Mouse (Mus musculus) urinary bladder, postnatal 14 days (tissue): ENCODE results near the gene Immp2l.
"Not testable (repeated sequence)": the region's sequence is repeated elsewhere in the genome, so short reads cannot be mapped to it uniquely, and the experiment has no call there.

Experiments
- DNase-seq: peaks from one replicate; pipeline ENCODE4 v3.0.0; 2021; ENCODE audit warnings: low spot score

Gene Immp2l

DNA sequence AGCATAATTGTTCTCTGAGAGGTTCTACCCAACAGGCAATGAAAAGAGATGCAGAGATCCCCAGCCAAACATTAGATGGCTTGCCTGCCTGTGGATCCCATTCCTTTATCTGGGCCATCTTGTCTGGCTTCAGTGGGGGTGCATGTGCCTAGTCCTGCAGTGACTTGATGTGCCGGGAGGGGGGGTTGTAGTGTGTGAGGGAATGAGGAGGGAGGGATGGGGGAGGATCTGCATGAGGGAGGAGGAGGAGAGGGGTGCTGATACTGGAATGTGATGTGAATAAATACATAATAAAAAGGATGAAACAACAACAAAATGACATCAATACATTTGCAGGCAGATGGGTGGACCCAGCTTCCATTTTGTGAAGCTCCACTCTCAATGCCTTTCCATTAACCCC, 658.3 kb downstream of the Immp2l start:
- DNase-seq, result no peak

DNA sequence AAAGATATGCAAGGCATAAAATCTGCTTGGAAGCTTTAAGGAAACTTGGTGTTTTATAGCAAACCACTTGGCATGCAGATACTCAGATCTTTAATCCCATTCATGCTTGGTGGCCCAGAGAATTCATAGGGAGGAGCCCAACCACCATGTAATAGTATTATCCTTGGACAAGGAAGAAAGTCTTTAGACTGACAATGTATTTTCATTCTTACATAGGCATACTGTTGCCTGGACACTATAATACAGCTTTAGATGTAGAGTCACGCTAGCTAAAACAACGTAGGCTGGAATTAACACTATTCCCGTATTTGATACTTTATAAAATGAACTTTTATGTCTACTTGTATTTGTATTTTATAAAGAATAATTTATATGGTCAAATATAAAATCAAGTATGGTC, 665.9 kb downstream of the Immp2l start:
- no peak for DNase-seq

DNA sequence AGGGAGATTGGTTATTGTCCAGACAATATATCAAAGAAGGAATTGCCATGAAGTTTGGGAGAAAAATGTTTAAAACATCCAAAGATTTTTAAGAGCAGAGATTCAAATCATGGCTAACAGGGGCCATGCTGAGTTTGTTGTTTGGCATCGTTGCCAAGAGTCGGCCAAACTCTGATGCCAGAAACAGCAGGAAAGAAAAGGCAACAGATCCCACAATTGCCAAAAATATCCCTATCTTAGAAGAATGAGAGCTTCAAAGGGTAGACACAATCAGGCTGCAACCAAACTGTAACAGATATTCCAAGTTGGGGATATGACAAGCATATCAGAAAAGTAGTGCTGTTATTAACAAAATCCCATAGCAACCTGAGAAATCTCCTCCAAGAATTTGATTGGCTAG, 686.7 kb downstream of the Immp2l start:
- DNase-seq, result no peak

DNA sequence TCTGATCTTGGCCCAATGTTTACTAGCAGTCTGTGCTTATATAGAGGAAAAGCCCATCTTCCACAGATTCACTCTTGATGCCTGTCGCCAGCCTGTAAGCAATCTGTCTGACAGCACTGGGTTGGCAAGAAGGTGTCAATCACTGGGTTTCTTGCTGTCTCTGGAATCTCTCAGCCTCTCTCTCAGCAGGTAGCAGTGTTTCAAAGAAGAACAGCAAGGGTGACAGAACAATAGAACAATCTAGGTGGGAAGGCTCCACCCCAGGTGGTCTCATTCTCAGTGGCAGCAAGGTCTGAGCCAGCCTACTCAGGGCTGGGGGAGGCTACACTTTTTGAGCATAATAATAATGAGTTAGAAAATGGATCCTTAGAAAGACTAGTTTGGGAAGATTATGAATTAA, 693.1 kb downstream of the Immp2l start:
- no peak for DNase-seq

DNA sequence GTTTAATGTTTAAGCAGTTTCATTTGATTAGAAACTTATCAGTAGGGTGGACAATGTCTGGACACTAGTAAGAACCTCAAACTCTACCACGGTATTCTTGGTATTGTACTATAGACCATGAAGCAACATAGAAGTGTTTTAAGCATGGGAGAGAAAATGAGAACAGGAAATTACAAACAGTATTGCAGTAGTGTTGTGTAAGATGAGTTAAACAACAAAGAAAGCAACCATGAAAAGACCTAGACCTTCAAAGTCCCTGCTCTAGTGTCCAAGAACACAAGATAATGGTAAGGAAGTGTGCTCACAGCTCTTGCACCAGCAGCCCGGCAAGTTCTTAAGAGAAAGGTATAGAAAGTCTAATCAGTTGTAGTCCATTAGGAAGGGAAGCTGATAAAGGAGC, 700.7 kb downstream of the Immp2l start:
- no peak for DNase-seq

DNA sequence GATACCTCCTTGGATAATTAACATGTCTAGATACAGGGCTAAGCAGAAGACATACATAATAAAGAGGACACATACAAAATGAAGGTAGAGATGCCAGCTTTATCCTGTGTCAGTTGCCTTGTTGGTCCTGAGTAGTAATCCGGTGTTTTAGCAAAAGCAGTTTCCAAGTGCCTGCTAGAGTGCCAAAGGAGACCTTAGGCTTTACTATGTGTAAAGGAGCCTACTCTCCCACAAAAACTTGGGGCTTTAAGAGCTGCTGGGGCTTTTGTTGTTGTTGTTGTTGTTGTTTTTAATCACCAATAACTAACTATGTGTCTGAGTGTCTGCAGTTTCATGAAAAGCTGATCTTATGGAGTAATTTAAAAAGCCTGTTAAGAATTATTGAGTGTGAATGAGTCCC, 702.8 kb downstream of the Immp2l start:
- DNase-seq, result no peak

DNA sequence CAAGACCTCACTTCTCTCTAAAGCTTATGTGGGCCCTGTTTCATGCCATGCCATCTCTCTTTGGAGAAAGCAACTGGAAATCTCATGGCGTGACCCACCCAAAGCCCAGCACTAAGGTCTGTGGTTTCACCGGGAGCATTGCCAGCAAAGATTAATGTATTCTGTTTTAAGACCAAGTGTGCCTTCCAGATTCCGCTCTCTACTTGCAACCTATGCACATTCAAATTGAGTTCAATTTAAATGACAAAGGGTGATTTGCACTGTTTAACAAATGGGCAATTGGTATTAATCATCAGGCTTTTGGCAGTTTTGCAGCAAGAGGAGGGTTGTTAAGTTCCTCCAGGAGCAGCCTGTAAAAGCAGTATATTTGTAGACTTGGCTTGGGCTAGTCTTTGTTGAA, 703.3 kb downstream of the Immp2l start:
- DNase-seq, result no peak

DNA sequence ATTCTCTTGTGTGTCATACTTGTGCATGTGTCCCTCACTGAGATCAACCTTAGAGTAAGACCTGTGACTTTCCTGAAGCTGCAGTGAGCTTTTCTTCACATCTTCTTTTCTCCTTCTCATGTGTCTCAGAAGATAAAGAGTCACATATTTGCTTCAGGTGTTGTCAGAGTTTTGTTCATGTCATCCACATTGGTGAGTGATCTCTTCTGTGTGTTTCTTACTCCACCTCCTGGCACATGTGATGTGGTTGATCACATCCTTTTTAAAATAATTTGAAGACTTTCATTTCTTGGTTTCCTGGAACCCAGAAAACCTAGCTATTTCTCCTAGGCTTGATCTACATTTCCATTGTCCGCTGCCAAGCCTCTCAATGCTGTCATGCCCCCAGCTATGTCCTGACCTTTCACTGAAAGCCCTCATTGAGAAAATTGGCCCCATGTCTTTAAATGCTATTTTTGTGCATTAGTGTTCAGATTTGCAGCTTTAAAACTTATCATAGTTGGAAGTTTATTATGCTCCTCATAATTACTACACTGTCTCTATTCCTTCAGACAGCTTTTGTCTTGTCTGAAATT, 704.0 kb downstream of the Immp2l start:
- DNase-seq, result no peak

DNA sequence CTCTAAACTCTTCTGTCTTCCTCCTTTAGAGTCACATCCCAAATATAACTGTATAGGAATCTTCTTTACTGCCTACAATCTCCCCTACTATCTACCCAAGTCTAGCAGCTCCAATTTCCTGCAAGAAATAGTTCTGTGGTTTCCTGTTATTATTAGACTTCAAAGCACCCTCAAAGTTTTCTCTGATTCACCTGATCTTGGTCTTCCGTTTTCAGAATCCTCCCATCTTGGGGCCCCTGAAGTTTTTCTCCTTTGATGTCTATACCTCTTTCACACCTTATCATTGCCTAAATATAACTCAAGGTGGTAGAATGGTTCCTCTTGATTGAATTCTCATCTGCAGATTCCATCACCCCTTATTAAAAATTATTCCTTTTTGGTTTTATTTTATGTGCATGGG, 704.6 kb downstream of the Immp2l start:
- no peak for DNase-seq

DNA sequence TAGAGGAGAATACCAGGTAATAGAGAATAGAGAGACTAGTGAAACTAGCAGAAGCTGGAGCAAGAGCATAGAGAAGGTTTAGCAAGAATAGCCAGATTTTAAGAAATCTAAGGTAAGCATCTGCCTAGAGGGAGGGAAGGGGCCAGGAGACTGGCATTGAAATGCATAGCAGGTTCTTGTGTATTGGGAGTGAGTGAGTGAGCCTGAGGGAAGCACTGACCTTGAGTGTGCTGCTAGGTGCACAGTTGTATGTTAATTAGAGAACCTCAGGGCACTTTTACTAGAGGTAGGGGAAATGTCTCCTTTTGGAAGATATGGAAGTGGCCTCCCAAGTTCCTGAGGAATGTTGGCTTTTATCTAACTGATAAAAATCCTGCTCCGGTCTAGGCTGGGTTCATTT, 705.9 kb downstream of the Immp2l start:
- DNase-seq, result no peak

DNA sequence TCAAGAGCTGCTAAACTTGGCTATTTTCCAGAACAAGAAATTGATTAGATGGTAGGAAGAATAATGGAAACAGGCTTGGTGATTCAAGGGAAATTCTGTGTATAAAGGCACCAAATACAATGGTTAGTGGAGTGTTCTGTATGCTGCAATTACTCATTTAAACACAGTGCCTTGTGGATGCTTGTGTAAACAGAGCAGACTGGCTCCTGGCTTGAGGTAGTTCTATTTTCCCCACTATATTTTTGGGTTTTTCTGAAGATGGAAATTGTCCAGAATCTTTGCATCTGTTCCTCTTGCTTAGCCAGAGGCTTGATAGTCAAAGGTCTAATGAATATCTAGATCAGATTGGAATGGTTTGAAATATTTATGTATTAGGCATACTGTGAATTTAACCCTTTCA, 709.3 kb downstream of the Immp2l start:
- DNase-seq, result no peak

DNA sequence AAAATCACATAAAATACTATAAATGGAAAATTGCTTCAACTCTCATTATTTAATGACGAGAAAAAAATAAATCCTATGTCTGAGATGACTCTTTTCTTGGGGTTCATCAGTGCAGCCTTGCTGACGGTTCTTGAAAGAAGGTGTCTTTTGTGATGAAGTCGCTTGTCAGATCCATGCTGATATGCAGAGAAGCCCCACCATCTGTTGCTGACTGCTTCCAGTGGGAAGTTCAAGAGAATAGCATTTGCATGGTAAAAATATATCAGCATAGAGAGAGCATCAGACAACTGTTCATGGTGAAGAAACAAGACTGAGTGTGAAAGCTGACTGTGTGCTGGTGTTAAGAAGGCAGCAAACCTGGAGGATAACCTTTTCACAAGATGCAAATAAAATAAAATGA, 719.0 kb downstream of the Immp2l start:
- DNase-seq, result no peak

DNA sequence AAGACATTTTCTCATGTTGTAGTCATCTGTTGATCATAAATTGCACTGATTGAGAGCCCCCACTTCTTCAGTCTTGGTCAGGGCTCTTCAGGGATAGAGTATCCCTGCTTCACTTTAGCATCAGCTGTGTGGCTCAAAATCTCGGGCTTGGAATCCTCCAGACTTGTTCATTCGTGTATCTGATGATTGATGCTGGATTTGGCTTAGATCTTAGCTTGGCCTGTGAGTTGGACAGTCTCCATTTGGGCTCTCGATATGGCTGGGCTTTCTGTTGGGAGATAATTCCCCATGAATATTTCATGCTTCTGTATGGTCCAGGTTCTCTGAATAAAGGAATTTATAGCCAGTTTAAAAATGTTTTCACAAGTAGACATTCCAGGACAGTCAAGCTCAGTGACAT, 739.5 kb downstream of the Immp2l start:
- no peak for DNase-seq

DNA sequence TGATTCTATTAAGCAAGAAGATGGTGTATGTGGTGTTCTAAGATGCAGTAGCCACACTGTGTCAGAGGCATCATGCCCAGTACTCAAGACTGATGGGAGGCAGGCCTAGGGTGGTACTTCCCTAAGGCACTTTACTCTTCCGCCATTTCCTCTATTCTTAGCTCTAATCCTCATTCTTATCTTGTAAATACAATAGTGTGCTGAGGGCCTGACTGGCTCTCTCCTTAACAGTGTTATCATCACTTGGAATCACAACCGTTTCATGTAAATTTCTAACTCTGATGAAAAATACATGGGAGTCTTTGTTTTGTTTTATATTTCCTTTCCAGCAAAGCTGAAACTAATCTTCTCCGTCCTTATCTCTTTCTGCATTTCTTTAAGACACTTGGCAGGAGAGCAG, 750.1 kb downstream of the Immp2l start:
- DNase-seq, result no peak

DNA sequence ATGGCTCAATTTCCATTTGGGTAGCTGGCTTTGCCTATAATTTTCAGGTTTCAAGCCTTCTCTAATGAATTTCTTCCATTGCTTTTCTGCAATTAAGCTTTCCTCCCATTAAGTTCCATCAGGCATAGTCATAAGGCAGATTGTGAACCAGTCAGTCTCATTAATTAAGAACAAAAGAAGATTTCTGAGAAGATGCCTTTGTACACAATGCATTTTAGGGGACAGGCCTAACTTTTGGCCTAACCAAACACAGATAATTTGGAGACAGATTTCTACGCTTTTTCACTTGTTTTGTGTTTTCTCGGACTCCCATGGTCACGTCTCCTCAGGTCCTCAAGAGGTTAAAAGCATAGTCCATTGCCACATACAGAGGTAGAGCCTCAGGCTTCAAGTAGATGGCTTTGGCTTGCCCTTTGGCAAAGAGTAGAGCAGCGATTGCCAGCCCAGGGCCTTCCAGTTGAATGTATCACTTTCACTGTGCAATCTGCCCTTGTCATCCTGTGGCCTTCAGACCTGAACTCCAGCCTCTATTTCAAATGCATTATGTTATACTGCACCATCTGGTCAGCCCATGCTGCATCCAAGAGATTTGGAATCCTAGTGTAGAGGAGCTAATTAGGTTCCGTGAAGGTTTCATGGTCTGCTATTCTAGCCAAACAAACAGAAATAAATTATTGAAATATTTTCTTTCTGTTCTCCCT, 750.9 kb downstream of the Immp2l start:
- DNase-seq, result no peak

DNA sequence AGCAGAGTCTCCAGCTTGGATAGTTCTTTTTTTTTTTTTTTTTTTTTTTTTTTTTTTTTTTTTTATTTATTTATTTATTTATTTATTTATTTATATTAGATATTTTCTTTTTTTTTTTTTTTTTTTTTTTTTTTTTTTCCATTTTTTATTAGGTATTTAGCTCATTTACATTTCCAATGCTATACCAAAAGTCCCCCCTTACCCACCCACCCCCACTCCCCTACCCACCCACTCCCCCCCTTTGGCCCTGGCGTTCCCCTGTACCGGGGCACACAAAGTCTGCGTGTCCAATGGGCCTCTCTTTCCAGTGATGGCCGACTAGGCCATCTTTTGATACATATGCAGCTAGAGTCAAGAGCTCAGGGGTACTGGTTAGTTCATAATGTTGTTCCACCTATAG, 753.9 kb downstream of the Immp2l start:
- not testable (repeated sequence) for DNase-seq

DNA sequence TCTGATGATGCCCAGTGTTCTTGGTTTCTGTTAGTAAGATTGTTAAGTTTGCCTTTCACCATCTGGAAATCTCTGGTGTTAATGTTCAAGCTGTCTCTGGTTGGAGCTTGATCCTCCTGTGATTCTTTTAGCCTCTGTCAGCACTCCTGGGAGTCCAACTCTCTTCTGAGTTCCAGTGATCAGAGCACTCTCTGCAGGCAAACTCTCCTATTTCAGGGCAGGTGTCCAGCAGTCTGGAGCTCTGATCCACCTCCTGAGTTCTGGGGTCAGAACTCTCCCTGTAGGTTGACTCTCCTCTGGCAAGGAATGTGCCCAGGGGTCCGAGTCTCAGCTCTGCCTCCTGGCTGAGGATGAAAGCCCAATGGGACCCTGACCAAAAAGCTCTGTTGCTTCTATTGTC, 769.8 kb downstream of the Immp2l start:
- DNase-seq, result not testable (repeated sequence)

DNA sequence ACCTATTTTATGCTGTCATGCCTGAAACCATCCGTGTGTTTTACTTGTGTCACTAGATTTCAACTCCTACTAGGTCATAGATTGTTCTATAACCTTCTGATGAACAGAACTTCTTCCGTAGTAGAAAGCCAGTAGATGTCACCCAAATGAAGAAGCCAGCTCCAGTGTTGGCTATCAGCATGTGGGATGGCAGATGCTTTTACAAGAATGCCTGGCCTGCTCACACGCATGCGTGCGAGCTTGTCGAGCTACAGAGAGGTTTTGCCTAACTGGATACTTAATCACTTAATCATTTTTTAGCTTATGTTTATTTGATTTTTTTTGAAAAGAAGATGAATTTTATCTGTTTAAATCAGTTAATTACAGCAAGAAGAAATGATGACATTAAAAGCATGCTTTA, 805.6 kb downstream of the Immp2l start:
- DNase-seq, result no peak

DNA sequence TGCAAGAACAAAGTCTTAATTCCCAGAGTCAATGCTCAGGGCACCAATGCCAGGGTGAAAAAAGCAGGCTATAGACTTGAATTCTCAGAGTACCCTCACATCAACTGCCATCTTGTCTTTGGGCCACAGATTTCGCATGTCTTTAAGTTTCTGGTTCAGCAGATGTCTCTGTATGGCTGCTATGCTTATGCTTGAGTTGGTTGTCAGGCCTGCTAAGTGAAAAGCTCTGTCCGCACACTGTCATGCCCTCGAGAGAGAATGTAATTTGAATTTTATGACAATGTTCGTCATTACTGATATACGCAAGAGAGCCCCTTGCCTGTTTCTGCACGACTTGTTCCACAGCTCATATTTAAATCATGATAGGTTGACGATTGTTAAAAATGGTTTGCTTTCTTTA, 807.8 kb downstream of the Immp2l start:
- DNase-seq, result no peak

DNA sequence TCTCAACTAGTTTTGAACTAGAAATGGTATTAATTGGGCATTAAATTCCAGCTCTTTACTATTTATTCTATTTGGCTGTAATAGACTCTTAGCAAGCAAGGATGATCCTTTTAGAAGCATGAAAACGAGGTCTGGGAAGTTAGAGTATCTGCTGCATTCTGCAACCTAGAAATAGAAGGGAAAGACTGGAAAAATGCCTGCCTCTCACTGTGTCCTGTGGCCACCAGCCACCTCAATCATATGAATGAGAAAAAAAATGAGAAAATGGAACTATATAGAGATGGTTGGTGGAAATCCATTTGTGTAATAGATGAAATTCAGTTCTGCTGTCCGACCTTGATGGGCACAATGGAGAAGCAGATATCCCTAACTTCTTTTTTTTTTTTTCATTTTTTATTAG, 810.8 kb downstream of the Immp2l start:
- no peak for DNase-seq

DNA sequence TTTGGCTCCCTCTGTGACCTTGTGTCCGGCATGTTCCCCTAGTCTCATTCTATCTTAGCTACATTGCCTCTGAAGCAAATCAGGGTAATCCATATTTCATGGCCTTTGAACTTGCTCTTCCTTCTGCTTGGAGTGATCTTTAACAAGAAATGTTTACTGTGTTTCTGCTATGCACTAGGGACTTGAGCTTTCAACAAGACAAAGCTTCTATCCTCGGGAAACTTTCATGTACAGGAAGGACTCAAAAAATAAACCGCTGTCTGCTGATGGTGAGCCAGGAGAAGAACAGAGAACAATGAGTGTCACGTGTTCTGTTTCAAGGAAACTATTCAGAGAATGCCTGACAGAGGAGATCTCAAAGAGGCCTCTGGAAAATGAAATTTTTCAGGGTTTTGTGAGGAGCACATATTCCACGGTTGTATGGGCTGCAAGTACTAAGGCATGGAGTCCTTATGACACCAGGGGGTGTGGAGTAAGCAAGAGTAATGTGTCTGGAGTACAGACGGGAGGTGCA, 814.5 kb downstream of the Immp2l start:
- DNase-seq, result no peak

DNA sequence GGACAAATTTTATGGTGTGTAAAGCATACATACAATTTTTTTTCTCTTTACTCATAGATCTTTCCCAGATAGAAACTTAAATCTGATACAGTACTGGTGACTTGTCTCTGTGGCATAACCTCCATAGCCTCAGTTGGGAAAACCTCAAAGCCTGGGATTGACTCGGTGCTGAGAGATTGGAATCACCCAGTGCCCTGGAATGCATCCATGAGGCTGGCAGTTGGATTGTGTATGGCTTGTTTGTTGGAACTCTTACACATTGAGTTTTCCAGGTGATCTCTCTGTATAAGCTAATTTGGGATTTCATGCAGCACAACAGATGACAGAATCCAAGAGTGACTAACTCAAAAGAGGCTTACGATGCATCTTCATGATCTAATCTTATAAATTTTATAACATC, 815.4 kb downstream of the Immp2l start:
- no peak for DNase-seq

DNA sequence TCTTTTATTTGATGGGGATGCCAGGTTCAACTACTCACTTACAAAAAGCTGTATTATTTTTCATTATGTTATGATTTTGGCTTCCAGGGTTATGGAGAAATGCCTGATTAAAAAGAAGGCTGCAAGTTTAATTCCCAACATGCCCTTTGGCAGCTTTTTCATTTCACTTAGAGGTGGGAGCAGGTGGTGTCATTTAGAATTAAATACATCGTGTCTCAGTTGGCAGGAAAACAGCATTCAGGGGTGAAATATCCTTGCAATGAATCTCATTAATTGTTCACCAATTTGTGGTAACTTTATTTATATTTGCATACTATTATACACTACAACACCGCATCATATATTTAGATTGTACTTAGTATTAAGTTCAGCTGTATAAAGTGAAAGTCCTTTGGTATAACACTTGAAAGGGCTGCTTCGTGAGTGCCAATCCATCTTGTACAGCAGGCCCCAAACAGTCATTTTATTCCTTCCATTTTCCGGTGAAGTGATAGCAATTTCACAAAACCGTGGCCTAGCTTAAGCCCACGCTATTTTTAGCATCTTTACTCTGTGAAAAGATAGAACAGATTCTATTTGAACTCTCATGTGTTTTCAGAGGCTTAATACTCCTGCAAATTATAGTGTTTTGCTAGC, 818.9 kb downstream of the Immp2l start:
- DNase-seq, result no peak
